Mouse (Mus musculus) midbrain, embryonic 12.5 days (tissue): Measurements from ENCODE around the gene Sae1. TPM values are rescaled to one million over a fixed set of nuclear protein-coding genes. Genes with fewer than 3 reads are reported as not detected.

Experiments used
- ATAC-seq: fragments of 200-750 bp; cut with Nextera tagmentation; 2 replicates; pipeline ENCODE4 v1.8.0; 2017; ENCODE audit warnings: low read depth, moderate TSS enrichment, moderate library complexity; ENCODE audit not compliant: low FRiP score
- H3K27ac ChIP-seq: fragments of 300-500 bp; sonication (generic); replicated peaks from 2 replicates; pipeline ENCODE4 v1.5.1; 2016; ENCODE audit warnings: mild to moderate bottlenecking
- H3K27me3 ChIP-seq: fragments of 300-500 bp; sonication (generic); 2 replicates; pipeline ENCODE4 v1.6.1; 2016; ENCODE audit warnings: mild to moderate bottlenecking
- H3K36me3 ChIP-seq: fragments of 300-500 bp; sonication (generic); 2 replicates; pipeline ENCODE4 v1.6.1; 2016
- H3K4me1 ChIP-seq: fragments of 300-500 bp; sonication (generic); 2 replicates; pipeline ENCODE4 v1.6.1; 2016
- H3K4me2 ChIP-seq: fragments of 300-500 bp; sonication (generic); replicated peaks from 2 replicates; pipeline ENCODE4 v1.6.1; 2016; ENCODE audit warnings: mild to moderate bottlenecking, moderate library complexity
- H3K4me3 ChIP-seq: fragments of 300-500 bp; sonication (generic); 2 replicates; pipeline ENCODE4 v1.5.1; 2016; ENCODE audit warnings: mild to moderate bottlenecking
- H3K9ac ChIP-seq: fragments of 300-500 bp; sonication (generic); replicated peaks from 2 replicates; pipeline ENCODE4 v1.6.1; 2016; ENCODE audit warnings: mild to moderate bottlenecking, moderate library complexity
- H3K9me3 ChIP-seq: fragments of 300-500 bp; sonication (generic); 2 replicates; pipeline ENCODE4 v1.6.1; 2016; ENCODE audit warnings: mild to moderate bottlenecking
- WGBS: fragments of 180-500 bp; shearing (Covaris S2); methylation state at CpG from one replicate; pipeline ENCODE4 v1.1.7; 2016; 5-methylcytosine and 5-hydroxymethylcytosine counted together
- polyA plus RNA-seq: library from polyadenylated mRNA; unstranded; fragments of >200 nt; fragmentation: Nextera tagmentation; extraction: Ambion mirVana; gene quantifications from 2 replicates; pipeline ENCODE4 v1.2.1, GENCODE M21; 2016

The Sae1 gene
- polyA plus RNA-seq: 331 and 332 TPM in 2 replicates

DNA sequence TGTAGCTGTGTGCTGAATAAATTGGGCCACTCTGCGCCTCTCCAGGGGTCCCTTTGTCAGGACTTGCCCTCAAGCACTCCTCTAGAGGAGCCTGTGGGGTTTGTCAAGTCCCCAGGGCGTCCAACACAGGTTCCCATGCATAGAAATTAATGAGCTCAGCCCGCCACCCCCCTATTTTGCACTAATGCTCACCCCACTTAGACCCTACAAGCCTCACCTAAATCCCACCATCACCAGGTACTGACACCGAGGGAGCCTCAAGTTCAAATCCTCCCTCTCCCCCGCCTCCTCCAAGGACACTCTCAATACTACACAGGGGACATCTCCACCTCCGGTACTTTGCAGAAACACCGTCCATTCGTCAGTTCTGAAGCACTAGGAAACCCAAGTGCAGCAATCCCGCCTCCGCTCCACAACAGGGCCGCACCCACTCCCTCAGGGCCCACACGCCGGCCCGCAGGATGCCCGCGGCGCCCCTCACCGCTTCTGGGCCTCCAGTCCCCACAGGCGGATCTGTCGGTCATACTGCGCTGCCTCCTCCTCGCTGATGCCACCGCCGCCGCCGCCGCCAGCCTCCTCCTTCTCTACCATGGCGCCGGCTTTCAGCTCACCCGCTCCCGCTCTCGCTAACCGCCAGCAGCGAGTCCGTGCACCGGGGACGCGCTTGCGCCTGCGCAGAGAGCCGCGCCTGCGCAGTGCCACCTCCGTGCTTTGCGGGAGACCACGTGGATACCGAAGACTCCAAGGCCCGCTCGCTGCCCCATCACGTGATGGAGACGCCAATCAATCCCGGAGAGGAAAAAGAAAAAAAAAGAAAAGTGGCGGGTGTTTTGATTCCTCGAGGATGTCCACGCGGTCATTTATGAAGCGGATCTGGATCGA is at the start of gene Sae1:
TSS of gene Sae1 (minus strand) at position 647 of the 882 bp plus-strand sequence.
- Histone ChIP-seq H3K4me1 (peaks cover 30% of the 10 kb centered on the region), H3K9ac (peak within 1 kb of the TSS; percentile 95), H3K27me3 (no peaks in the 10 kb centered on the region), H3K4me2 (peak within 1 kb of the TSS; percentile 82), H3K27ac (peak within 1 kb of the TSS; percentile 78), H3K36me3 (peaks cover 19% of the 10 kb centered on the region), H3K4me3 (peak within 1 kb of the TSS; percentile 91), H3K9me3 (no peaks in the 10 kb centered on the region)
- under 1% methylated on average over 58 of the region's 58 CpGs for WGBS
- peak; percentile 94 for ATAC-seq

DNA sequence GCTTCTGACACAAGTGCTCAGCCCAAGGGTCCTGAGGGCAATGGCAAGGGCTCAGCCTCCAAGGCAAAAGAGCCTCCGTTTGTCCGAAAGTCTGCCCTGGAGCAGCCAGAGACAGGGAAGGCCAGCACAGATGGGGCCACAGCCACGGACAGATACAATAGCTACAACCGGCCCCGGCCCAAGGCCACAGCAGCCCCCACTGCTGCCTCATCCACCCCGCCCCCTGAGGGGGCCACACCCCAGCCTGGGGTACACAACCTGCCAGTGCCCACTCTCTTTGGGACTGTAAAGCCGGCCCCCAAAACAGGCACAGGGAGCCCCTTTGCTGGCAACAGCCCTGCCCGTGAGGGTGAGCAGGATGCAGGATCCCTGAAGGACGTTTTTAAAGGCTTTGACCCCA is 47.5 kb upstream of the Sae1 start:
- ATAC-seq: no peak
- Histone ChIP-seq H3K9ac (no peak overlapping the region), H3K27me3 (no peaks in the 10 kb centered on the region), H3K4me1 (no peaks in the 10 kb centered on the region), H3K4me3 (no peak overlapping the region), H3K36me3 (peaks cover 72% of the 10 kb centered on the region), H3K27ac (no peak overlapping the region), H3K9me3 (no peaks in the 10 kb centered on the region), H3K4me2 (no peak overlapping the region)
- WGBS: 91% methylated on average over 9 of the region's 9 CpGs

GRCm38 (mm10) chr7:16433352-16433971 is 45.9 kb upstream of the Sae1 start:
- WGBS: 85% methylated on average over 3 of the region's 3 CpGs
- H3K36me3 ChIP-seq: peaks cover 89% of the 10 kb centered on the region

GRCm38 (mm10) chr7:16426129-16426729 is 38.6 kb upstream of the Sae1 start:
- 49% methylated on average over 4 of the region's 4 CpGs for WGBS
- H3K9ac ChIP-seq: no peak overlapping the region
- peaks cover 98% of the 10 kb centered on the region for H3K36me3 ChIP-seq
- no peaks in the 10 kb centered on the region for H3K27me3 ChIP-seq
- H3K27ac ChIP-seq: no peak overlapping the region
- ATAC-seq: peak; percentile 85
- H3K4me1 ChIP-seq: no peaks in the 10 kb centered on the region
- no peak overlapping the region for H3K4me3 ChIP-seq
- H3K9me3 ChIP-seq: no peaks in the 10 kb centered on the region
- H3K4me2 ChIP-seq: no peak overlapping the region

More at GRCm38 (mm10) chr7:16433352-16433971, 45.9 kb upstream of the Sae1 start:
- ATAC-seq: no peak
- Histone ChIP-seq H3K4me2 (no peak overlapping the region), H3K9me3 (no peaks in the 10 kb centered on the region), H3K4me3 (no peak overlapping the region), H3K27me3 (no peaks in the 10 kb centered on the region), H3K27ac (no peak overlapping the region), H3K4me1 (no peaks in the 10 kb centered on the region), H3K9ac (no peak overlapping the region)

DNA sequence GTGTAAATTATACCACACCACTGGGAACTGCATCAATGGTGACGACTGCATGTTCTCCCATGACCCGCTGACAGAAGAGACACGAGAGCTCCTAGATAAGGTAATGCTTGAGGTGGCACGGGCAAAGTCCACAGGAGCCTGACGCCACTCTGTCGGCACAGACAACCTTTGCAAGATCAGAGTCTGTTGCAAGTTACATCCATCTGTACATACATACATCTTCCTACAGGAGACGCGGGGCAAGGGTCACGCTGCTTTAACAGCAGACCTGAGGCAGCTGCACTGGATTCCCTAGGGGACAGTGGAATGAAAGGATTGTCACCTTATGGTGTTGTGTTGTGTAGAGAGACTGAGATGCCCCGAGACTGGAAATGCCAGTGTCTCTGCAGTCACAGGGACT is 38.1 kb upstream of the Sae1 start:
- no peak; the same call in 1 of the 2 replicates for ATAC-seq
- WGBS: 90% methylated on average over 10 of the region's 10 CpGs

GRCm38 (mm10) chr7:16423731-16424130 is 36.1 kb upstream of the Sae1 start:
- H3K4me2 ChIP-seq: no peak overlapping the region
- no peaks in the 10 kb centered on the region for H3K9me3 ChIP-seq
- no peaks in the 10 kb centered on the region for H3K4me1 ChIP-seq
- no peaks in the 10 kb centered on the region for H3K27me3 ChIP-seq
- H3K9ac ChIP-seq: no peak overlapping the region
- ATAC-seq: no peak
- H3K36me3 ChIP-seq: peaks cover 98% of the 10 kb centered on the region
- no peak overlapping the region for H3K4me3 ChIP-seq
- whole genome bisulfite sequencing: 92% methylated on average over 9 of the region's 9 CpGs
- H3K27ac ChIP-seq: no peak overlapping the region

More for the DNA sequence above, 38.1 kb upstream of the Sae1 start:
- H3K4me1 ChIP-seq: no peaks in the 10 kb centered on the region
- H3K36me3 ChIP-seq: peaks cover 98% of the 10 kb centered on the region
- H3K27ac ChIP-seq: no peak overlapping the region
- no peaks in the 10 kb centered on the region for H3K9me3 ChIP-seq
- H3K9ac ChIP-seq: no peak overlapping the region
- no peak overlapping the region for H3K4me3 ChIP-seq
- no peak overlapping the region for H3K4me2 ChIP-seq
- no peaks in the 10 kb centered on the region for H3K27me3 ChIP-seq

DNA sequence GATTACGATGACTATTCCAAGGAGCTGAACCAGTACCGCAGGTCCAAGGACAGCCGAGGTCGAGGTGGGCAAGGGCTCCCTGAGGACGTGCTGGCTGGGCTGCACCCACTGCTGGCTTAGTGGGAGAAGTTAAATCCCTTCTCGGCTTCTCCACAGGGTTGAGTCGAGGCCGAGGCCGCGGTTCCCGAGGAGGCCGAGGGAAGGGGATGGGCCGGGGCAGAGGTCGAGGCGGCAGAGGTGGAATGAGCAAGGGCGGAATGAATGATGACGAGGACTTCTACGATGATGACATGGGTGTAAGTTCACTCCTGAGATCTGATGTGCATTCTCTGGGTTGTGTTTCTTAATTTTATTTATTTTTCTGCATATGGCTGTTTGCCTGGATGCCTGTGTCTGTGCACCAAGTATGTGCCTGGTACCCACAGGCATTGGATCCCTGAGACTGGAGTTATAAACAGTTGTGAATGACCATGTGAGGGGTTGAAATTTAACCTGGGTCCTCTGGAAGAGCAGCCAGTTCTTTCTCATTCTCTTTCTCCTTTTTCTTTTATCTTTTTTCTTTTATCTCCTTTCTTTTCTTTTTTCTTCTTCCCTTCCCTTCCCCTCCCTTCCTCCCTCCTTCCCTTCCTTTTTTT is 34.7 kb upstream of the Sae1 start:
- H3K9me3 ChIP-seq: no peaks in the 10 kb centered on the region
- H3K27me3 ChIP-seq: no peaks in the 10 kb centered on the region
- H3K4me1 ChIP-seq: no peaks in the 10 kb centered on the region
- H3K4me3 ChIP-seq: no peak overlapping the region
- ATAC-seq: no peak
- no peak overlapping the region for H3K4me2 ChIP-seq
- WGBS: 89% methylated on average over 18 of the region's 18 CpGs
- H3K9ac ChIP-seq: no peak overlapping the region
- H3K27ac ChIP-seq: no peak overlapping the region
- H3K36me3 ChIP-seq: peaks cover 99% of the 10 kb centered on the region

GRCm38 (mm10) chr7:16420493-16421118 is 33.0 kb upstream of the Sae1 start:
- no peak for ATAC-seq
- no peak overlapping the region for H3K4me2 ChIP-seq
- no peak overlapping the region for H3K4me3 ChIP-seq
- no peak overlapping the region for H3K27ac ChIP-seq
- WGBS: 96% methylated on average over 8 of the region's 8 CpGs
- peaks cover 96% of the 10 kb centered on the region for H3K36me3 ChIP-seq
- H3K9ac ChIP-seq: no peak overlapping the region
- H3K27me3 ChIP-seq: no peaks in the 10 kb centered on the region
- no peaks in the 10 kb centered on the region for H3K9me3 ChIP-seq
- H3K4me1 ChIP-seq: no peaks in the 10 kb centered on the region

- H3K9me3 ChIP-seq: no peaks in the 10 kb centered on the region
- peaks cover 7% of the 10 kb centered on the region; the same call in 1 of the 2 replicates for H3K4me1 ChIP-seq
- no peaks in the 10 kb centered on the region for H3K27me3 ChIP-seq
- no peak for ATAC-seq
- H3K4me2 ChIP-seq: no peak overlapping the region
- 97% methylated on average over 5 of the region's 5 CpGs for WGBS
- no peak overlapping the region for H3K27ac ChIP-seq
- H3K36me3 ChIP-seq: peaks cover 85% of the 10 kb centered on the region
- H3K9ac ChIP-seq: no peak overlapping the region
- no peak overlapping the region for H3K4me3 ChIP-seq
Measured at GRCm38 (mm10) chr7:16418713-16419112, 31.1 kb upstream of the Sae1 start.

- no peak overlapping the region for H3K4me2 ChIP-seq
- no peaks in the 10 kb centered on the region for H3K9me3 ChIP-seq
- peaks cover 71% of the 10 kb centered on the region for H3K36me3 ChIP-seq
- H3K27ac ChIP-seq: no peak overlapping the region
- no peak overlapping the region for H3K9ac ChIP-seq
- H3K27me3 ChIP-seq: no peaks in the 10 kb centered on the region
- peaks cover 18% of the 10 kb centered on the region for H3K4me1 ChIP-seq
- ATAC-seq: no peak
- H3K4me3 ChIP-seq: no peak overlapping the region
- WGBS: 96% methylated on average over 10 of the region's 10 CpGs
Measured at GRCm38 (mm10) chr7:16417141-16417771, 29.6 kb upstream of the Sae1 start.

- no peak for ATAC-seq
- Histone ChIP-seq H3K9me3 (no peaks in the 10 kb centered on the region), H3K27ac (0 out of 2 replicates have a peak overlapping the region, but pooled peaks have one; percentile 36), H3K27me3 (no peaks in the 10 kb centered on the region), H3K4me3 (no peak overlapping the region), H3K36me3 (peaks cover 53% of the 10 kb centered on the region), H3K4me2 (no peak overlapping the region), H3K9ac (no peak overlapping the region), H3K4me1 (peaks cover 24% of the 10 kb centered on the region)
- WGBS: 82% methylated on average over 3 of the region's 3 CpGs
Measured at GRCm38 (mm10) chr7:16415426-16415825, 27.8 kb upstream of the Sae1 start.
